Mouse (Mus musculus): Measurements from ENCODE around the gene Cd3d. TPM values are rescaled to one million over a fixed set of nuclear protein-coding genes. Genes with fewer than 3 reads are reported as not detected.
A peak's percentile ranks its signal among the peaks of the same experiment; 100 is the strongest.

Gene Cd3d
- total and polyA plus RNA-seq, 2 experiments, result 0.09 to 0.37 TPM

- Histone ChIP-seq H3K27me3 (ENCODE audit: control insufficient read depth, insufficient read depth, low read length) (no peaks in the 10 kb centered on the region), H3K27ac (replicated peaks; ENCODE audit: insufficient read depth, low read depth, low read length) (peak overlapping the region; percentile 55; the same call in 1 of the 2 replicates)
Observed at GRCm38 (mm10) chr9:45030341-45030740, 48.8 kb downstream of the Cd3d start.

GRCm38 (mm10) chr9:45032261-45032660 is 50.7 kb downstream of the Cd3d start:
- H3K27me3 ChIP-seq (ENCODE audit: control insufficient read depth, insufficient read depth, low read length), result no peaks in the 10 kb centered on the region

More at GRCm38 (mm10) chr9:45030341-45030740, 48.8 kb downstream of the Cd3d start:
- TF ChIP-seq CTCF (IDR thresholded peaks at IDR 0.05; ENCODE audit: low read depth, low read length), result no peak
- no peak for TF ChIP-seq POLR2A (IDR thresholded peaks at IDR 0.05; ENCODE audit: extremely low read depth, insufficient read depth, low read length)
- Histone ChIP-seq H3K4me3 (ENCODE audit: insufficient read depth, low read depth, low read length) (no peak overlapping the region), H3K79me2 (ENCODE audit: control insufficient read depth, insufficient read depth, low read length) (no peaks in the 10 kb centered on the region), H3K9ac (ENCODE audit: low read depth, low read length) (no peak overlapping the region), H3K4me1 (ENCODE audit: control insufficient read depth, insufficient read depth, low read length) (peaks cover 15% of the 10 kb centered on the region), H3K36me3 (ENCODE audit: control insufficient read depth, insufficient read depth, low read length) (no peaks in the 10 kb centered on the region)
- DNase-seq (ENCODE audit: extremely low read depth, low read depth, low spot score), result peak; percentile 33
- WGBS, result 38% methylated on average over 6 of the region's 6 CpGs

GRCm38 (mm10) chr9:45034526-45034925 is 52.9 kb downstream of the Cd3d start:
- no peak overlapping the region for H3K9ac ChIP-seq (ENCODE audit: low read depth, low read length)
- no peak overlapping the region for H3K4me3 ChIP-seq (ENCODE audit: insufficient read depth, low read depth, low read length)
- H3K4me1 ChIP-seq (ENCODE audit: control insufficient read depth, insufficient read depth, low read length), result peaks cover 11% of the 10 kb centered on the region; the same call in 1 of the 2 replicates
- WGBS, result 88% methylated on average over 3 of the region's 3 CpGs
- TF ChIP-seq CTCF (IDR thresholded peaks at IDR 0.05; ENCODE audit: low read depth, low read length) (no peak), POLR2A (IDR thresholded peaks at IDR 0.05; ENCODE audit: extremely low read depth, insufficient read depth, low read length) (no peak)
- DNase-seq (ENCODE audit: extremely low read depth, low read depth, low spot score), result no peak
- H3K27ac ChIP-seq (replicated peaks; ENCODE audit: insufficient read depth, low read depth, low read length), result no peak overlapping the region
- H3K36me3 ChIP-seq (ENCODE audit: control insufficient read depth, insufficient read depth, low read length), result no peaks in the 10 kb centered on the region
- no peaks in the 10 kb centered on the region for H3K79me2 ChIP-seq (ENCODE audit: control insufficient read depth, insufficient read depth, low read length)
- no peaks in the 10 kb centered on the region for H3K27me3 ChIP-seq (ENCODE audit: control insufficient read depth, insufficient read depth, low read length)

More at GRCm38 (mm10) chr9:45032261-45032660, 50.7 kb downstream of the Cd3d start:
- Histone ChIP-seq H3K79me2 (ENCODE audit: control insufficient read depth, insufficient read depth, low read length) (no peaks in the 10 kb centered on the region), H3K4me3 (ENCODE audit: insufficient read depth, low read depth, low read length) (no peak overlapping the region), H3K9ac (ENCODE audit: low read depth, low read length) (no peak overlapping the region), H3K4me1 (ENCODE audit: control insufficient read depth, insufficient read depth, low read length) (peaks cover 15% of the 10 kb centered on the region), H3K36me3 (ENCODE audit: control insufficient read depth, insufficient read depth, low read length) (no peaks in the 10 kb centered on the region), H3K27ac (replicated peaks; ENCODE audit: insufficient read depth, low read depth, low read length) (no peak overlapping the region)
- WGBS, result 38% methylated on average over 2 of the region's 2 CpGs
- no peak for TF ChIP-seq CTCF (IDR thresholded peaks at IDR 0.05; ENCODE audit: low read depth, low read length)
- TF ChIP-seq POLR2A (IDR thresholded peaks at IDR 0.05; ENCODE audit: extremely low read depth, insufficient read depth, low read length), result no peak
- no peak for DNase-seq (ENCODE audit: extremely low read depth, low read depth, low spot score)

Other genes starting within 250 kb of the Cd3d start
- 2.2 and 4.6 TPM in 2 replicates for gene Phldb1, start 246.6 kb upstream of the Cd3d start, total RNA-seq (2014; rRNA removed)
- 2.6 and 5.9 TPM in 2 replicates for gene Phldb1, start 246.6 kb upstream of the Cd3d start, polyA plus RNA-seq (2012; rRNA removed)
- 94.1 and 98.6 TPM in 2 replicates for gene Arcn1, start 213.9 kb upstream of the Cd3d start, total RNA-seq (2014; rRNA removed)
- 32.0 and 33.1 TPM in 2 replicates for gene Arcn1, start 213.9 kb upstream of the Cd3d start, polyA plus RNA-seq (2012; rRNA removed)
- 27.5 and 33.2 TPM in 2 replicates for gene Ift46, start 213.9 kb upstream of the Cd3d start, total RNA-seq (2014; rRNA removed)
- 24.3 and 33.5 TPM in 2 replicates for gene Ift46, start 213.9 kb upstream of the Cd3d start, polyA plus RNA-seq (2012; rRNA removed)
- 17.1 and 23.8 TPM in 2 replicates for gene Tmem25, start 182.5 kb upstream of the Cd3d start, total RNA-seq (2014; rRNA removed)
- gene Tmem25, start 182.5 kb upstream of the Cd3d start, polyA plus RNA-seq (2012; rRNA removed), result 67.0 and 77.3 TPM in 2 replicates
- gene Ttc36, start 178.7 kb upstream of the Cd3d start, total RNA-seq (2014; rRNA removed), result 1,192 and 1,193 TPM in 2 replicates
- 2,094 and 2,442 TPM in 2 replicates for gene Ttc36, start 178.7 kb upstream of the Cd3d start, polyA plus RNA-seq (2012; rRNA removed)
- gene Kmt2a, start 100.5 kb upstream of the Cd3d start, total RNA-seq (2014; rRNA removed), result 1.9 and 2.8 TPM in 2 replicates
- gene Kmt2a, start 100.5 kb upstream of the Cd3d start, polyA plus RNA-seq (2012; rRNA removed), result 3.9 and 5.3 TPM in 2 replicates
- gene Atp5l, start 61.0 kb upstream of the Cd3d start, total RNA-seq (2014; rRNA removed), result 572 and 586 TPM in 2 replicates
- 230 and 372 TPM in 2 replicates for gene Atp5l, start 61.0 kb upstream of the Cd3d start, polyA plus RNA-seq (2012; rRNA removed)
- gene Ube4a, start 16.2 kb upstream of the Cd3d start, total RNA-seq (2014; rRNA removed), result 33.6 and 37.0 TPM in 2 replicates
- 11.6 and 11.9 TPM in 2 replicates for gene Ube4a, start 16.2 kb upstream of the Cd3d start, polyA plus RNA-seq (2012; rRNA removed)
- 1.1 and 1.6 TPM in 2 replicates for gene Cd3g, start 1.4 kb upstream of the Cd3d start, total RNA-seq (2014; rRNA removed)
- 0.38 and 0.83 TPM in 2 replicates for gene Cd3g, start 1.4 kb upstream of the Cd3d start, polyA plus RNA-seq (2012; rRNA removed)
- gene Cd3e, start 27.8 kb downstream of the Cd3d start, total RNA-seq (2014; rRNA removed), result 0.09 and 0.60 TPM in 2 replicates
- gene Cd3e, start 27.8 kb downstream of the Cd3d start, polyA plus RNA-seq (2012; rRNA removed), result 0.68 and 0.82 TPM in 2 replicates
- gene Mpzl2, start 58.0 kb downstream of the Cd3d start, total RNA-seq (2014; rRNA removed), result 24.2 and 29.9 TPM in 2 replicates
- 20.5 and 34.0 TPM in 2 replicates for gene Mpzl2, start 58.0 kb downstream of the Cd3d start, polyA plus RNA-seq (2012; rRNA removed)
- 6.8 and 8.5 TPM in 2 replicates for gene Mpzl3, start 73.4 kb downstream of the Cd3d start, total RNA-seq (2014; rRNA removed)
- gene Mpzl3, start 73.4 kb downstream of the Cd3d start, polyA plus RNA-seq (2012; rRNA removed), result 3.0 and 3.4 TPM in 2 replicates
- gene Jaml, start 97.4 kb downstream of the Cd3d start, total RNA-seq (2014; rRNA removed), result 1.3 and 1.8 TPM in 2 replicates
- 0.05 and 0.11 TPM in 2 replicates for gene Jaml, start 97.4 kb downstream of the Cd3d start, polyA plus RNA-seq (2012; rRNA removed)
- not detected in 2 replicates for gene Scn2b, start 136.0 kb downstream of the Cd3d start, total RNA-seq (2014; rRNA removed)
- not detected in 2 replicates for gene Scn2b, start 136.0 kb downstream of the Cd3d start, polyA plus RNA-seq (2012; rRNA removed)
- 0.07 and 0.28 TPM in 2 replicates for gene Scn4b, start 156.6 kb downstream of the Cd3d start, total RNA-seq (2014; rRNA removed)
- gene Scn4b, start 156.6 kb downstream of the Cd3d start, polyA plus RNA-seq (2012; rRNA removed), result 0.02 and 0.07 TPM in 2 replicates
- gene BC049352, start 200.2 kb downstream of the Cd3d start, total RNA-seq (2014; rRNA removed), result 0.55 and 0.60 TPM in 2 replicates
- gene BC049352, start 200.2 kb downstream of the Cd3d start, polyA plus RNA-seq (2012; rRNA removed), result 0.17 and 0.44 TPM in 2 replicates
- 0.37 and 1.1 TPM in 2 replicates for gene Tmprss4, start 222.3 kb downstream of the Cd3d start, total RNA-seq (2014; rRNA removed)
- gene Tmprss4, start 222.3 kb downstream of the Cd3d start, polyA plus RNA-seq (2012; rRNA removed), result 0.14 and 0.43 TPM in 2 replicates